Mouse (Mus musculus): ENCODE measurements at regions not wholly inside any gene's neighbourhood (a gene's known extent, or its start where the extent isn't known, plus 50 kb on each side); places are given as distances from the start of the nearest gene placed in this dataset.

DNA sequence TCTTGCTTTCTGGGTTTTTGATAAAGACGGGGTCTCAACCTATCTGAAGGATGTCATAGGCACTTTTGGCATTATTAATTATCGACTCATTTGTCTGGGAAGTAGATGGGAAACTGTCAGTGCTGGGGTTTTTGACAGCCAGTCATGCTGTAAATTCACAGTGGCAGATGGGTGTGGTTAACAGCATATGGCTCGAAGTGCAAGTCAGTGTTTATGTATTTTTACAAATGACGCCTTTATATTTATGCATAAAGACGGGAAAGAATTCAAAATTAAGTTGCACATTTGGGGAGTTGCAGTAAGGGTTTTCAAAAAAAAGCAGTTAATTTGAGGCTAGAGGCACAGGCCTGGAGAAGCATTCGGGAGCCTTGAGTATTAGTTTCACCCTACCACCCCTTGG lies 206.8 kb upstream of the Cdh5 start:
- TF ChIP-seq POLR2A (IDR thresholded peaks at IDR 0.05; ENCODE audit: borderline replicate concordance, insufficient read depth, low read length) (no peak), CTCF (IDR thresholded peaks at IDR 0.05; ENCODE audit: borderline replicate concordance, insufficient read depth, low read depth, low read length) (no peak)
- no peak for DNase-seq
- WGBS, result 49% methylated on average over 6 of the region's 6 CpGs

GRCm38 (mm10) chr8:103895132-103895531 lies 206.3 kb upstream of the Cdh5 start:
- WGBS, result 85% methylated on average over 6 of the region's 6 CpGs
- Histone ChIP-seq H3K4me3 (replicated peaks; ENCODE audit: insufficient read depth, low read depth, low read length) (no peak overlapping the region), H3K27me3 (ENCODE audit: control insufficient read depth, insufficient read depth, low read length) (no peaks in the 10 kb centered on the region), H3K4me1 (ENCODE audit: control insufficient read depth, insufficient read depth, low read length) (no peaks in the 10 kb centered on the region), H3K27ac (ENCODE audit: insufficient read depth, low read length) (no peak overlapping the region)
- TF ChIP-seq CTCF (IDR thresholded peaks at IDR 0.05; ENCODE audit: borderline replicate concordance, insufficient read depth, low read depth, low read length) (no peak), POLR2A (IDR thresholded peaks at IDR 0.05; ENCODE audit: borderline replicate concordance, insufficient read depth, low read length) (no peak)
- no peak for DNase-seq

More for the DNA sequence above, 206.8 kb upstream of the Cdh5 start:
- Histone ChIP-seq H3K27me3 (ENCODE audit: control insufficient read depth, insufficient read depth, low read length) (no peaks in the 10 kb centered on the region), H3K27ac (ENCODE audit: insufficient read depth, low read length) (no peak overlapping the region), H3K4me3 (replicated peaks; ENCODE audit: insufficient read depth, low read depth, low read length) (no peak overlapping the region), H3K4me1 (ENCODE audit: control insufficient read depth, insufficient read depth, low read length) (no peaks in the 10 kb centered on the region)

- WGBS, result 87% methylated on average over 7 of the region's 7 CpGs
- H3K4me3 ChIP-seq (replicated peaks; ENCODE audit: insufficient read depth, low read depth, low read length), result no peak overlapping the region
- H3K4me1 ChIP-seq (ENCODE audit: control insufficient read depth, insufficient read depth, low read length), result no peaks in the 10 kb centered on the region; the same call in 1 of the 2 replicates
- no peak for DNase-seq
- TF ChIP-seq CTCF (IDR thresholded peaks at IDR 0.05; ENCODE audit: borderline replicate concordance, insufficient read depth, low read depth, low read length) (no peak), POLR2A (IDR thresholded peaks at IDR 0.05; ENCODE audit: borderline replicate concordance, insufficient read depth, low read length) (no peak)
- no peaks in the 10 kb centered on the region for H3K27me3 ChIP-seq (ENCODE audit: control insufficient read depth, insufficient read depth, low read length)
- H3K27ac ChIP-seq (ENCODE audit: insufficient read depth, low read length), result no peak overlapping the region
Measured at GRCm38 (mm10) chr8:103897463-103897862, 204.0 kb upstream of the Cdh5 start.

GRCm38 (mm10) chr8:103902516-103902915 lies 198.9 kb upstream of the Cdh5 start:
- WGBS, result 27% methylated on average over 1 of the region's 1 CpGs
- TF ChIP-seq POLR2A (IDR thresholded peaks at IDR 0.05; ENCODE audit: borderline replicate concordance, insufficient read depth, low read length), result no peak
- TF ChIP-seq CTCF (IDR thresholded peaks at IDR 0.05; ENCODE audit: borderline replicate concordance, insufficient read depth, low read depth, low read length), result no peak

DNA sequence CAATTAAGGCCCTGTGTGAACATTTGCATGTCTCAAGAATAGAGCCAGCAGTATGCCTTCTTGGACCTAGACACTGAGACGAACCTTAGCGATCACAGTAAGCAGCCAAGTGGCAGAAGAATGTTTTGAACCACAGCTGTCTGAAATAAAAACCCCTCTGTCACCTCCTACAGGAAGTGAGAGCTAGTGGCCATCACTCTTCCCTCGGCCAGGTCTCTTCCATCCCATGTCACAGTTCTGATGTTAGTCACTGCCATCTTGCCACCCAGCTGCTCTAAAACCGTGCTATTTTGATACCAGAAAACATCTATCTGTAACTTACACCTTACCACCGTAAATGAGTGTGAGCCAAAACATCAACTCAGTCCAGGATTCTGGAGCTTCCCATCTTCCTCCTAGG lies 197.8 kb upstream of the Cdh5 start:
- Histone ChIP-seq H3K27ac (ENCODE audit: insufficient read depth, low read length) (no peak overlapping the region), H3K4me1 (ENCODE audit: control insufficient read depth, insufficient read depth, low read length) (peaks cover 6% of the 10 kb centered on the region; the same call in 1 of the 2 replicates), H3K4me3 (replicated peaks; ENCODE audit: insufficient read depth, low read depth, low read length) (no peak overlapping the region), H3K27me3 (ENCODE audit: control insufficient read depth, insufficient read depth, low read length) (no peaks in the 10 kb centered on the region)
- WGBS, result 81% methylated on average over 5 of the region's 5 CpGs
- DNase-seq, result no peak
- no peak for TF ChIP-seq POLR2A (IDR thresholded peaks at IDR 0.05; ENCODE audit: borderline replicate concordance, insufficient read depth, low read length)
- no peak for TF ChIP-seq CTCF (IDR thresholded peaks at IDR 0.05; ENCODE audit: borderline replicate concordance, insufficient read depth, low read depth, low read length)

More at GRCm38 (mm10) chr8:103902516-103902915, 198.9 kb upstream of the Cdh5 start:
- Histone ChIP-seq H3K4me3 (replicated peaks; ENCODE audit: insufficient read depth, low read depth, low read length) (no peak overlapping the region), H3K4me1 (ENCODE audit: control insufficient read depth, insufficient read depth, low read length) (peaks cover 6% of the 10 kb centered on the region; the same call in 1 of the 2 replicates), H3K27me3 (ENCODE audit: control insufficient read depth, insufficient read depth, low read length) (no peaks in the 10 kb centered on the region), H3K27ac (ENCODE audit: insufficient read depth, low read length) (no peak overlapping the region)
- no peak for DNase-seq

DNA sequence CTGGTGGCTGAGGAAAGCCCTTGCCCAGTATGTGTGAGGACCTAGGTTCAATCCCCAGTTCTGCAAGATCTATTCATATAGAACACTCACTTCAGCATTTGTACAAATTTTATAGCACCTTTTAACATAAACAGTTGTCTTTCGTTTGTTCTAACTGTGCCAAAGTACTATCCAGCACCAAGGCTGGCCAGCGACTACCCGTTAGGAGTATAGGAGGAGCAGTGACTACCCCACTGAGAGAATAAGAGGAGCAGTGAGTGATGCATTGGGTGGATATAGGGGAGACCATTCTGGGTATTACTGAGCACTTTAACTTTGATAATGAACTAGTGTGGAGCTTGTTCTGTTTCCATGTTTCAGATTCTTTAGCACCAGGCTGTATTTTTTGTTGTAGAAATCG lies 193.8 kb upstream of the Cdh5 start:
- peaks cover 6% of the 10 kb centered on the region; the same call in 1 of the 2 replicates for H3K4me1 ChIP-seq (ENCODE audit: control insufficient read depth, insufficient read depth, low read length)
- no peak overlapping the region for H3K4me3 ChIP-seq (replicated peaks; ENCODE audit: insufficient read depth, low read depth, low read length)
- TF ChIP-seq POLR2A (IDR thresholded peaks at IDR 0.05; ENCODE audit: borderline replicate concordance, insufficient read depth, low read length), result no peak
- no peak overlapping the region for H3K27ac ChIP-seq (ENCODE audit: insufficient read depth, low read length)
- no peaks in the 10 kb centered on the region; the same call in 1 of the 2 replicates for H3K27me3 ChIP-seq (ENCODE audit: control insufficient read depth, insufficient read depth, low read length)
- DNase-seq, result no peak
- 91% methylated on average over 4 of the region's 4 CpGs for WGBS

DNA sequence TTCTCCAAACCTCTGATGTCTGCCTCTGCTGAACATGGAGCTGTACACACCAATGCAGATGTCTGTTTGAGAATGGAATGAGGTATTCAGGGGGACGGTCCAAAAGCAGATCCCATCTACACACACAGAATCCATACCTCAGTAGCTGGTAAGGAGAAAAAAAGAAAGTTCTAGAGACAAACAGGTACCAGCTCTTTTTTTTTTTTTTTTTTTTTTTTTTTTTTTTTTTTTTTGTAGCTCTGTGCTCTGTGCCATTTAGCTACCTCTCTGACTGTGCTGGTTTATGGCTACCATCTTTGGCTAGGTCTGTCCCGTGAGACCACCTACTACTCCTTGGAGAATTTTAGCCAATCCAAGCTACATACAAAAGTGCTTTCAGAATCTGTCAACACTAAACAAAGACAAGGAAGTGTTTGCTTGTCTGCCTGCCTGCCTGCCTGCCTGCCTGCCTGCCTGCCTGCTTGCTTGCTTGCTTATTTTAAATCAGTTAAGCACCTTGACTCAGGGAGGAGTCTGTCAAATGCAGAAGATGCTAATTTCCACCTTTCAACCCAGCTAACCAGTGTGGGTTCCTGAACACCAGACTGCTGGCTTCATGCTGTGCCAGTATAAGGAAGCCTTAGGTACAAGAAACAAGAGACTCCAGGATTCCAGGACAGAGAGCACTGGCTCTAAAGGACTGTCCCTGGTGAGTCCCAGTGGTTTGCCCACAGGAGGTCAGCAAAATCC lies 190.0 kb upstream of the Cdh5 start:
- no peaks in the 10 kb centered on the region for H3K4me1 ChIP-seq (ENCODE audit: control insufficient read depth, insufficient read depth, low read length)
- no peak for TF ChIP-seq CTCF (IDR thresholded peaks at IDR 0.05; ENCODE audit: borderline replicate concordance, insufficient read depth, low read depth, low read length)
- no peak overlapping the region for H3K27ac ChIP-seq (ENCODE audit: insufficient read depth, low read length)
- no peak overlapping the region for H3K4me3 ChIP-seq (replicated peaks; ENCODE audit: insufficient read depth, low read depth, low read length)
- no peak for DNase-seq
- WGBS, result 86% methylated on average over 2 of the region's 2 CpGs
- H3K27me3 ChIP-seq (ENCODE audit: control insufficient read depth, insufficient read depth, low read length), result no peaks in the 10 kb centered on the region; the same call in 1 of the 2 replicates
